Mouse (Mus musculus): ENCODE data around the gene Apobec1.
"Not testable (repeated sequence)": the region's sequence is repeated elsewhere in the genome, so short reads cannot be mapped to it uniquely, and the experiment has no call there.

- not testable (repeated sequence) for TF ChIP-seq CTCF, EP300 (IDR thresholded peaks at IDR 0.05)
Measured at GRCm38 (mm10) chr6:122637566-122637965, 35.3 kb upstream of the Apobec1 start.
